Mouse (Mus musculus) ES-Bruce4 (cell line): Measurements from ENCODE around the gene Per3.
A peak's percentile ranks its signal among the peaks of the same experiment; 100 is the strongest.

Experiments
- CTCF ChIP-seq: IDR thresholded peaks from one replicate; pipeline ENCODE4 v1.8.1; 2011; ENCODE audit warnings: low read depth, low read length
- POLR2A ChIP-seq: IDR thresholded peaks from one replicate; pipeline ENCODE4 v1.8.1; 2011; ENCODE audit warnings: low read length; ENCODE audit not compliant: insufficient read depth

- TF ChIP-seq CTCF (peak; percentile 47), POLR2A (no peak)
Observed at GRCm38 (mm10) chr4:150978156-150978910, 66.1 kb downstream of the Per3 start.
